Mouse (Mus musculus): Measurements from ENCODE around the gene Serac1. TPM values are rescaled to one million over a fixed set of nuclear protein-coding genes. Genes with fewer than 3 reads are reported as not detected.

The Serac1 gene
- 2.1 TPM for polyA plus RNA-seq (2017; shearing (Covaris generic))

GRCm38 (mm10) chr17:6079287-6080122 lies at the start of gene Serac1, which contains the start of gene Gtf2h5:
Gene Serac1 (minus strand): TSS chr17:6079741.
Gene Gtf2h5 (plus strand): TSS chr17:6079786.

GRCm38 (mm10) chr17:6106361-6107014 lies 26.9 kb upstream of the Serac1 start, which contains the start of gene Tulp4:
Gene Tulp4 (plus strand): TSS chr17:6106437.

Other genes with a start within 250 kb of the Serac1 start
- 2.0 TPM for gene Snx9, start 238.4 kb downstream of the Serac1 start, polyA plus RNA-seq (2017; shearing (Covaris generic))
- gene Synj2, start 138.5 kb downstream of the Serac1 start, polyA plus RNA-seq (2017; shearing (Covaris generic)): 43.4 TPM
- gene Gtf2h5, start within 50 bp of the Serac1 start, polyA plus RNA-seq (2017; shearing (Covaris generic)): 53.9 TPM
- gene Tulp4, start 26.7 kb upstream of the Serac1 start, polyA plus RNA-seq (2017; shearing (Covaris generic)): 98.0 TPM
- gene Tmem181a, start 177.1 kb upstream of the Serac1 start, polyA plus RNA-seq (2017; shearing (Covaris generic)): 8.3 TPM
- gene Dynlt1a, start 237.8 kb upstream of the Serac1 start, polyA plus RNA-seq (2017; shearing (Covaris generic)): 3.2 TPM

Measured in effector memory CD4-positive, alpha-beta T cell, adult 5 months (primary cell).